Mouse (Mus musculus) stomach, postnatal 0 days (tissue): ENCODE measurements around the gene Hnrnpr.

Source experiments
- CTCF ChIP-seq: IDR thresholded peaks from 2 replicates; pipeline ENCODE4 v1.5.1; 2016; ENCODE audit warnings: antibody characterized with exemption, low read depth, mild to moderate bottlenecking, moderate library complexity
- EP300 ChIP-seq: optimal IDR thresholded peaks from 2 replicates; pipeline ENCODE3; 2016; ENCODE audit warnings: antibody characterized with exemption

GRCm38 (mm10) chr4:136327238-136327637, 16.5 kb downstream of the Hnrnpr start:
- TF ChIP-seq CTCF, result no peak
- TF ChIP-seq EP300, result no peak
